Mouse (Mus musculus) C2C12 (cell line): ENCODE results near the gene Elf1. TPM values are rescaled to one million over a fixed set of nuclear protein-coding genes. Genes with fewer than 3 reads are reported as not detected.

Source experiments
- H3K27me3 ChIP-seq: one replicate; pipeline ENCODE4 v1.6.1; 2011; ENCODE audit not compliant: control insufficient read depth, insufficient read depth, insufficient read length
- H3K36me3 ChIP-seq: one replicate; pipeline ENCODE4 v1.6.1; 2011; ENCODE audit not compliant: control insufficient read depth, insufficient read depth
- H3K4me3 ChIP-seq: one replicate; pipeline ENCODE4 v1.5.1; 2011; ENCODE audit warnings: mild to moderate bottlenecking, control low read depth; ENCODE audit not compliant: poor library complexity, insufficient read depth, severe bottlenecking
- H3K79me2 ChIP-seq: one replicate; pipeline ENCODE4 v1.6.1; 2011; ENCODE audit not compliant: control insufficient read depth, insufficient read depth
- H3K79me3 ChIP-seq: one replicate; pipeline ENCODE4 v1.6.1; 2011; ENCODE audit warnings: low read depth, control low read depth
- H3ac ChIP-seq: one replicate; pipeline ENCODE3; 2011; ENCODE audit warnings: low read depth; ENCODE audit not compliant: control insufficient read depth, insufficient read length
- CEBPB ChIP-seq: IDR thresholded peaks from one replicate; pipeline ENCODE4 v1.6.1; 2011; ENCODE audit warnings: low read depth, mild to moderate bottlenecking, control low read depth, moderate library complexity
- CTCF ChIP-seq: IDR thresholded peaks from one replicate; pipeline ENCODE4 v1.5.1; 2011; ENCODE audit not compliant: control insufficient read depth, insufficient read depth, insufficient read length
- FOSL1 ChIP-seq: IDR thresholded peaks from one replicate; pipeline ENCODE4 v1.8.0; 2011; ENCODE audit warnings: mild to moderate bottlenecking, low read length; ENCODE audit not compliant: poor library complexity, insufficient read depth, severe bottlenecking
- MAX ChIP-seq: IDR thresholded peaks from one replicate; pipeline ENCODE4 v1.6.1; 2011; ENCODE audit warnings: mild to moderate bottlenecking, control low read depth
- MYOD1 ChIP-seq: IDR thresholded peaks from one replicate; pipeline ENCODE4 v1.6.1; 2011; ENCODE audit warnings: low read depth; ENCODE audit not compliant: control insufficient read depth, insufficient read length
- MYOG ChIP-seq: IDR thresholded peaks from one replicate; pipeline ENCODE4 v1.6.1; 2011; ENCODE audit not compliant: control insufficient read depth, insufficient read length; ENCODE audit errors: extremely low read depth
- USF1 ChIP-seq: IDR thresholded peaks from one replicate; pipeline ENCODE4 v1.6.1; 2011; ENCODE audit warnings: low read depth, mild to moderate bottlenecking, control low read depth, moderate library complexity
- polyA plus RNA-seq: library from polyadenylated mRNA; unstranded; fragments of >200 nt; fragmentation: generic; extraction: Trizol; gene quantifications from one replicate; pipeline ENCODE4 v1.2.1, GENCODE M21; 2012; ENCODE audit warnings: missing spikeins

Elf1 gene
- polyA plus RNA-seq, 1 experiment: 3.4 TPM

DNA sequence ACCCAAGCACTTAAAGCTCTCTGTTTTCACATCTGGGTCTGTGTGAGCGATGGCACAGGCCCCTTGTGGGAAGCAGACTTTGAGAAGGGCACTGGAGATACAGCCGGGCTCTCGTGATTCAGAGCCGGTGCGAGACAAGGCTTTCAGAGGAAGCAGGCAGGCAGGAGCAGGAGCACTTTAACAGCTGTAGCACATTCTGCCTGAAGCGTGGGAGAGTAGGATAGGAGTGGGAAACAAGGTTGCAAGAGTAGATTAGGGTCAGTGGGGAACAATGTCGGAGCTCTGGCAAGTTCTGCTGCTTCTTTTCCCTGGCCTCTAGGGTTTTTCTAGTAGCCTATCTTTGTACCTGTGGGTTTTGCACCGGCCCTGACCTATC lies 5.6 kb downstream of the Elf1 start:
- Histone ChIP-seq H3K79me2 (peaks cover 49% of the 10 kb centered on the region), H3K36me3 (no peaks in the 10 kb centered on the region), H3K4me3 (no peak overlapping the region), H3K79me3 (peaks cover 9% of the 10 kb centered on the region), H3ac (no peak overlapping the region), H3K27me3 (no peaks in the 10 kb centered on the region)
- no peak for TF ChIP-seq USF1
- no peak for TF ChIP-seq FOSL1
- no peak for TF ChIP-seq MYOG
- TF ChIP-seq CTCF: no peak
- no peak for TF ChIP-seq CEBPB
- TF ChIP-seq MAX: no peak

DNA sequence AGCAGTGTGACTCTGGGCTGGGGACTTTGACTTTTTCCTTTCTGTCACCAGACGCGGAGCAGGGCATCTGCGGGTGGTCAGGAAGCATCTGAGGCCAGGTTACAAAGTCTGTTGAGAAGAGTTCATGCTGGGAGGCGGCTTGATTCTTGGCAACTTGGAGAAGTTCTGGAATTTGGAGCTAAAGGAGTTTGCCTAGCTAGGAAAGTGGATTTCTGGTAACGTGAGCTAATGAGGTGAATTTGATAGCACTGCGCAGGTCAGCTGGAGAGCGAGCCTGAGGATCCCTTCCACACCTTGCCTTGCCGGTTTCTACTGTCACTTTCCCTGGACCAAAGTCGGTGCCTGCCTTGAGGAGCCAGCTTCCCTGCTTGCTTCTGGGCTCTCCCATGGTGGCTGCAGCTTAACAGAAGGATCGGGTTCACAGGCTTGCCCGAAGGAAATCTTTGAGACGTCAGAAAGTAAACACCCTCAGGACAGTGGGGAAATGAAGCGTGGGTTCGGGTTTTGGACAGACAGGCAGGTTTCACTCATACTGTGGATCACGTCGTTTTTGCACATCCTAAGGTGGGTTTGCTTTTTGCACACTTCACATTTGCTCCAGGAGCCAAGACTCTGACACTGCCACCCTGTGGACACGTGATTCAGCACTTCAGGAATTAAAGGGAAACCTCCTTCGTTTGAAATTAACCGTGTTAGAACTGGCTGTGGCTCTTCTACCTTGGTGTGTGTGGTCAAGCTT lies 6.2 kb downstream of the Elf1 start:
- H3K36me3 ChIP-seq: no peaks in the 10 kb centered on the region

DNA sequence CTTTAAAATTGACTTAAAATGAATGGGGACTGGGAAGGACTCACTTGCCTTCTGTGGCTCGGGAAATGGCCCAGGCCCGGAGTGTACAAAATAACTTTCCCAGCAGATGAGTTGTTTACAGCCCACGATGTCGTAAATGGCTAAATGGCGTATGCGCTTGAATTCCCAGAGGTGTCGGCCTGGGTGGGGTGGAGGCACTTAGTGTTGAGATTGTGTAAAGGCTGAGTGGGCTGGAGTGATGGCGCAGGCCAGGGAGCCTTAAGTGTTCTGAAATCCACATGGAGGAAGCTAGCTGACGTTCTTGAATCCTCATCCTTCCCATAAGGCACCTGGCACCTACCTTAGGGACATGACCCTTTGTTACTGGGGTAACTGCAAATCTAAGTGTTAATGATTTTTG lies 7.5 kb downstream of the Elf1 start:
- Histone ChIP-seq H3K79me3 (peaks cover 3% of the 10 kb centered on the region), H3K27me3 (no peaks in the 10 kb centered on the region), H3K36me3 (no peaks in the 10 kb centered on the region), H3K79me2 (peaks cover 36% of the 10 kb centered on the region), H3K4me3 (no peak overlapping the region), H3ac (no peak overlapping the region)
- TF ChIP-seq CEBPB: no peak
- TF ChIP-seq MAX: no peak
- no peak for TF ChIP-seq CTCF
- TF ChIP-seq MYOG: no peak
- TF ChIP-seq USF1: no peak
- no peak for TF ChIP-seq MYOD1
- TF ChIP-seq FOSL1: no peak

More for the DNA sequence above, 6.2 kb downstream of the Elf1 start:
- Histone ChIP-seq H3K4me3 (no peak overlapping the region), H3K27me3 (no peaks in the 10 kb centered on the region), H3K79me3 (peaks cover 9% of the 10 kb centered on the region), H3ac (no peak overlapping the region), H3K79me2 (peaks cover 49% of the 10 kb centered on the region)
- TF ChIP-seq MYOG (no peak), USF1 (peak; percentile 88)

DNA sequence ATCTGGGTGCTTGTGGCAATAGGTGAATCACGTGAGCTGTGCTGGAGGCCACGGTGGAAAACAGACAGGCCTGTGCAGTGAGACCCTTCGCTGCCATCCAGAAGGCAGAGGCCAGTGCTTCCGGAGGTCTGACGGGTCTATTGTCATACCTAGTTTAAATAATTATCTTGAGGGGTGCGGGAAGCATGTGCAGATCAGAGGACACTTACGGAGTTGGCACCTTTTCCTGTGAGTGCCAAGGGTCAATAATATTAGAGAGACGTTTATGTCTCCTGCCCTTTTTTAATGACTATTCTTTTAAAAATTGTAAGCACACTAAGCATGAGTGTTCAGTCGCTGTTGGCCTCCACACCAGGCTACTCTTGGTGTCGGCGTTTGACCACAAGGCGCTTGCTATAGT lies 8.2 kb downstream of the Elf1 start:
- no peaks in the 10 kb centered on the region for H3K27me3 ChIP-seq
- peaks cover 2% of the 10 kb centered on the region for H3K79me3 ChIP-seq
- H3K4me3 ChIP-seq: no peak overlapping the region

DNA sequence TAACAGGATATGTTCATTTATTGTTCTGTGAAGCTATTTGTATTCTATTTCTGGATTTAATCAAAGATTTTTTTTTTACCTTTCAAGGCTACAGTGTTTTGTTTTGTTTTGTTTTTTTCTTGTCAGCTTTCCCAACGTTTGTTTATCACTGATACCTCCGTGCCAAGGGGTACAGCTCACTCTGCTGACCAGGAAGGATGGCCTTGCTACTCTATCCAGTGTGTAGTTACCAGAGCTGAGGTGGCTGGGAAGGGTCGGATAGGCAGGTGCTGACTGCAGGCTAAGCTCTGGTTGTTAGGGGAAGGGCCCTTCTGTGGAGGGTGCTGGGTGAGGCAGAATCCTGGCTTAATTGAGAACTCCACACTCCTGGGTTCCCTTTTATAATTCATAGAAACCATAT lies 9.3 kb downstream of the Elf1 start:
- no peak overlapping the region for H3ac ChIP-seq
- H3K4me3 ChIP-seq: no peak overlapping the region
- peaks cover 2% of the 10 kb centered on the region for H3K79me3 ChIP-seq
- H3K27me3 ChIP-seq: no peaks in the 10 kb centered on the region
- peaks cover 20% of the 10 kb centered on the region for H3K79me2 ChIP-seq
- TF ChIP-seq CTCF: no peak
- TF ChIP-seq MYOD1: no peak
- no peak for TF ChIP-seq FOSL1
- TF ChIP-seq CEBPB: no peak
- no peak for TF ChIP-seq MAX
- TF ChIP-seq USF1: no peak
- TF ChIP-seq MYOG: no peak
- no peaks in the 10 kb centered on the region for H3K36me3 ChIP-seq

More for the DNA sequence above, 8.2 kb downstream of the Elf1 start:
- Histone ChIP-seq H3K36me3 (no peaks in the 10 kb centered on the region), H3K79me2 (peaks cover 31% of the 10 kb centered on the region), H3ac (no peak overlapping the region)
- TF ChIP-seq CTCF (no peak), MAX (no peak), USF1 (no peak)

DNA sequence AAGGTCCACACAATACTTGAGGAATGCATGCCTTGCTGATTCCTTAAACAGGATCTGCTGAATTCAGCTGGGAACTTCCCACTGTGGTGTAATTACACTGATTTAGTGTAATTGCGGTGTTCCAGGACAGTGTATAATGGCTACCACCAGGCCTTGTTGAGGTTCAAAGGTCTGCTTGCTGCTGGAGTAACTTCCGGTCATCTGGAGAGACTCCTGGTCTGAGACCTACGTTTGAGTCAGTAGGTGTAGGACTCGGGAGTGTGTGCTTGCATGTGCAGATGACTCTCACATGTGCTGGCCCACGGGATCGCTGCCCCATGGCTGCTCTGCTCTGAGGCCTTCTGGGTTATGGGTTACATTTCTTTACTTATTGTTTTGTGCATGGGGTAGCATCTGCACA lies 13.4 kb downstream of the Elf1 start:
- H3K79me2 ChIP-seq: no peaks in the 10 kb centered on the region
- no peak overlapping the region for H3ac ChIP-seq
- TF ChIP-seq MAX: no peak
- peaks cover 2% of the 10 kb centered on the region for H3K79me3 ChIP-seq
- no peaks in the 10 kb centered on the region for H3K36me3 ChIP-seq
- H3K4me3 ChIP-seq: no peak overlapping the region
- no peaks in the 10 kb centered on the region for H3K27me3 ChIP-seq

DNA sequence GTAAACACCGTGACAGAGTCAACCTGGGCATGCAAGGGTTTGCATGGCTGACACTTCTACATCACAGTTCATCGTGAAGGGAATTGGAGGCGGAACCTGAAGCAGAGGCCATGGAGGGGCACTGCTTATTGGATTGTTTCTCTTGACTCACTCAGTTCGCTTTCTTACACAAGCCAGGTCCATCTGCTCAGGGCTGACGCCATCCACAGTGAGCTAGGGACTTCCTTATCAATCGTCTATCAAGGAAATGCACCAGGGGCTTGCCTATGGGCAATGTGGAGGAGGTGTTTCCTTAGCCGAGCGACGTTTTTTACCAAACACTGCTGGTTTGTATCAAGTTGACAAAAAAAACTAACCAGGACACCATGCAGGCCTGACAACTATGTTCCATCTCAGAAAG lies 18.3 kb downstream of the Elf1 start:
- no peaks in the 10 kb centered on the region for H3K36me3 ChIP-seq
- no peaks in the 10 kb centered on the region for H3K79me2 ChIP-seq
- TF ChIP-seq CEBPB (no peak), FOSL1 (no peak), MYOD1 (no peak), CTCF (no peak), MYOG (no peak), USF1 (no peak)
- H3K4me3 ChIP-seq: no peak overlapping the region
- H3K27me3 ChIP-seq: no peaks in the 10 kb centered on the region
- H3K79me3 ChIP-seq: peaks cover 4% of the 10 kb centered on the region
- no peak overlapping the region for H3ac ChIP-seq
